Mouse (Mus musculus): ENCODE data around the gene Olfr828. TPM values are rescaled to one million over a fixed set of nuclear protein-coding genes. Genes with fewer than 3 reads are reported as not detected.

Olfr828 gene
- polyA plus RNA-seq (2015; fragmentation: Nextera tagmentation; extraction: Ambion mirVana), result not detected in 2 replicates

GRCm38 (mm10) chr9:18819426-18819825 is at the start of gene Olfr828:
TSS of gene Olfr828 (minus strand) at chr9:18819526.
- Histone ChIP-seq H3K9me3 (no peaks in the 10 kb centered on the region), H3K27me3 (no peaks in the 10 kb centered on the region), H3K4me2 (no peak within 1 kb of the TSS), H3K4me1 (no peaks in the 10 kb centered on the region), H3K27ac (no peak within 1 kb of the TSS), H3K4me3 (no peak within 1 kb of the TSS), H3K36me3 (no peaks in the 10 kb centered on the region), H3K9ac (no peak within 1 kb of the TSS)
- no peak for ATAC-seq (ENCODE audit: insufficient number of reproducible peaks, insufficient read depth, low FRiP score, low TSS enrichment, low read depth)

- H3K9ac ChIP-seq, result no peak within 1 kb of the TSS
- H3K36me3 ChIP-seq, result no peaks in the 10 kb centered on the region
- WGBS, result 59% methylated on average over 1 of the region's 1 CpGs
- no peak within 1 kb of the TSS for H3K27ac ChIP-seq
- no peak for ATAC-seq (ENCODE audit: insufficient number of reproducible peaks, insufficient read depth, low FRiP score, low TSS enrichment, low read depth)
- no peaks in the 10 kb centered on the region; the same call in 1 of the 2 replicates for H3K9me3 ChIP-seq
- H3K4me3 ChIP-seq, result no peak within 1 kb of the TSS
- H3K4me1 ChIP-seq, result no peaks in the 10 kb centered on the region
- no peak within 1 kb of the TSS for H3K4me2 ChIP-seq
- no peaks in the 10 kb centered on the region for H3K27me3 ChIP-seq
Measured at GRCm38 (mm10) chr9:18854633-18855032, 35.3 kb upstream of the Olfr828 start, which contains the start of gene Olfr829. TSS of gene Olfr829 (plus strand) at chr9:18854933.

- ATAC-seq (ENCODE audit: insufficient number of reproducible peaks, insufficient read depth, low FRiP score, low TSS enrichment, low read depth), result no peak
- Histone ChIP-seq H3K9ac (no peak overlapping the region), H3K4me3 (no peak overlapping the region), H3K9me3 (no peaks in the 10 kb centered on the region), H3K27ac (no peak overlapping the region), H3K36me3 (no peaks in the 10 kb centered on the region), H3K27me3 (no peaks in the 10 kb centered on the region), H3K4me2 (no peak overlapping the region), H3K4me1 (no peaks in the 10 kb centered on the region)
- WGBS, result 52% methylated on average over 7 of the region's 7 CpGs
Measured at GRCm38 (mm10) chr9:18785316-18785715, 34.0 kb downstream of the Olfr828 start.

GRCm38 (mm10) chr9:18779476-18779875 is 39.9 kb downstream of the Olfr828 start:
- Histone ChIP-seq H3K4me2 (no peak overlapping the region), H3K27me3 (no peaks in the 10 kb centered on the region), H3K4me1 (no peaks in the 10 kb centered on the region), H3K9me3 (no peaks in the 10 kb centered on the region), H3K9ac (no peak overlapping the region), H3K27ac (no peak overlapping the region), H3K4me3 (no peak overlapping the region), H3K36me3 (no peaks in the 10 kb centered on the region)
- 70% methylated on average over 24 of the region's 24 CpGs for WGBS
- ATAC-seq (ENCODE audit: insufficient number of reproducible peaks, insufficient read depth, low FRiP score, low TSS enrichment, low read depth), result no peak

GRCm38 (mm10) chr9:18778981-18779380 is 40.3 kb downstream of the Olfr828 start:
- WGBS, result 65% methylated on average over 1 of the region's 1 CpGs
- H3K4me2 ChIP-seq, result no peak overlapping the region
- no peaks in the 10 kb centered on the region for H3K4me1 ChIP-seq
- no peaks in the 10 kb centered on the region for H3K9me3 ChIP-seq
- H3K4me3 ChIP-seq, result no peak overlapping the region
- H3K36me3 ChIP-seq, result no peaks in the 10 kb centered on the region
- no peak overlapping the region for H3K9ac ChIP-seq
- H3K27me3 ChIP-seq, result no peaks in the 10 kb centered on the region
- H3K27ac ChIP-seq, result no peak overlapping the region
- ATAC-seq (ENCODE audit: insufficient number of reproducible peaks, insufficient read depth, low FRiP score, low TSS enrichment, low read depth), result no peak

Other genes starting within 250 kb of the Olfr828 start
- gene Muc16, start 145.0 kb downstream of the Olfr828 start, polyA plus RNA-seq (2015; fragmentation: Nextera tagmentation; extraction: Ambion mirVana), result not detected in 2 replicates
- gene Olfr24, start 55.5 kb downstream of the Olfr828 start, polyA plus RNA-seq (2015; fragmentation: Nextera tagmentation; extraction: Ambion mirVana), result 0.07 TPM in 1 of 2 replicates, not detected in the other
- not detected in 2 replicates for gene Olfr829, start 35.4 kb upstream of the Olfr828 start, polyA plus RNA-seq (2015; fragmentation: Nextera tagmentation; extraction: Ambion mirVana)
- gene Olfr830, start 55.2 kb upstream of the Olfr828 start, polyA plus RNA-seq (2015; fragmentation: Nextera tagmentation; extraction: Ambion mirVana), result not detected in 2 replicates
- gene Olfr832, start 117.6 kb upstream of the Olfr828 start, polyA plus RNA-seq (2015; fragmentation: Nextera tagmentation; extraction: Ambion mirVana), result not detected in 2 replicates
- gene Olfr834, start 168.5 kb upstream of the Olfr828 start, polyA plus RNA-seq (2015; fragmentation: Nextera tagmentation; extraction: Ambion mirVana), result not detected in 2 replicates
- not detected in 2 replicates for gene Olfr835, start 213.2 kb upstream of the Olfr828 start, polyA plus RNA-seq (2015; fragmentation: Nextera tagmentation; extraction: Ambion mirVana)

Measured in embryonic facial prominence, embryonic 13.5 days (tissue).